Mouse (Mus musculus): ENCODE measurements around the gene Parp11. TPM values are rescaled to one million over a fixed set of nuclear protein-coding genes. Genes with fewer than 3 reads are reported as not detected.
"Not testable (repeated sequence)": the region's sequence is repeated elsewhere in the genome, so short reads cannot be mapped to it uniquely, and the experiment has no call there.

The Parp11 gene
- total RNA-seq, 2 experiments from 2014 or later: 2.4 to 3.0 TPM

GRCm38 (mm10) chr6:127495251-127495650 is 48.6 kb downstream of the Parp11 start:
- DNase-seq (ENCODE audit: low spot score): no peak

DNA sequence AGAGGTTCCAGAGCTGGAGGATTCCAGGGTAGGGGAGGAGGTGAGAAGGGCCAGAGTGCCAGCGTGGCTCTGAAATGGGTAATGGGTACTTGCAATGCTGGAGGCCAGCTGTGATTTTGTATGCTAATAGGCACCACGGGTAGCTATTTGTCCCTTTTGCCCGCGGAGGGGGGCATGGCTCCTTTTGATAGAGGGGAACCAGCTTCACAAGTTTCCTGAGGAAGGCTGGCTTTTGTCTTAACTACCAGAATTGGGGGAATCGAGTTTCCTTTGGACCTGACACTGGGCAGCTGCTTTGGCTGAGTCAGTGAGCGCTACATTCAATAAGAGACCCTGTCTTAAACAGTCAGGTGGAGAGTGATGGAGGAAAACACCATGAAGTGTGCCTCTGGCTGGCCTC is 49.2 kb downstream of the Parp11 start:
- DNase-seq (ENCODE audit: low spot score): no peak

- no peak for DNase-seq (ENCODE audit: low spot score)
These were observed 50.4 kb downstream of the Parp11 start for GRCm38 (mm10) chr6:127496841-127497656.

GRCm38 (mm10) chr6:127500119-127500518 is 53.5 kb downstream of the Parp11 start:
- no peak for DNase-seq (ENCODE audit: low spot score)

- no peak for DNase-seq (ENCODE audit: low spot score)
These were observed 54.2 kb downstream of the Parp11 start for GRCm38 (mm10) chr6:127500806-127501205.

GRCm38 (mm10) chr6:127502530-127502929 is 55.9 kb downstream of the Parp11 start:
- DNase-seq (ENCODE audit: low spot score): peak; percentile 10

DNA sequence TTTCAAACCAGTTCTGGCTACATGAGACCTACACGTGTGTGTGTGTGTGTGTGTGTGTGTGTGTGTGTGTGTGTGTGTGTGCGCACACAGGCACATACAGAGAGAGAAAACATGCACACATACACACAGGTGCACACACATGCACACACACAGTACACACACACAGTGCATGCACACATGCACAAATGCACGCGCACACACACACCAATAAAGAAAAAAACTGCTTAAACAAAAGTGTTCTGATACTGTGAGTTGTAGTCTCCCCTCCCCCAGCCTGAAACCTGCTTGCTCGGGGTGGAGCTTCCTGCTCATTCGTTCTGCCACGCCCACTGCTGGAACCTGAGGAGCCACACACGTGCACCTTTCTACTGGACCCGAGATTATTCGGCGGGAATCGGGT is 67.1 kb downstream of the Parp11 start:
- not testable (repeated sequence) for DNase-seq (ENCODE audit: low spot score)

- no peak for DNase-seq (ENCODE audit: low spot score)
These were observed 74.5 kb downstream of the Parp11 start for GRCm38 (mm10) chr6:127521176-127521575.

DNA sequence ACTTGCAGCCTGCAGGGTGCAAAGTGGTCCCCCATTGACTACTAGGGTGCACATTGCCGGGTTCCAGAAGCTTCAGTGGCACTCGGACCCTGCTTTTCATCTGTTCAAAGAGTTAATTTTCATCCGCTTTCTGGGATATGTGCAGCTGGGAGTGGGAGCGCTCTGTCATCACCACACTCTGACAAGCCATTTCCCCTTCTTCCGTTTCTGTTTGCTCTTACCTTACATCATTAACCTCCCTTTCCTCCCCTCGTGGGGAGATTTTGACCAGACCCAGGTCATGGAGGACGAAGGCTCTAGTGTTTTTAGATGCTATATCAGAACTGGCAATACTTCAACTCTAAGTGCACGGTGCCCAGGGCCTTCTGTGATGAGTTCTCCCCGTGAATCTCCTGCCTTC is 75.7 kb downstream of the Parp11 start:
- DNase-seq (ENCODE audit: low spot score): no peak

DNA sequence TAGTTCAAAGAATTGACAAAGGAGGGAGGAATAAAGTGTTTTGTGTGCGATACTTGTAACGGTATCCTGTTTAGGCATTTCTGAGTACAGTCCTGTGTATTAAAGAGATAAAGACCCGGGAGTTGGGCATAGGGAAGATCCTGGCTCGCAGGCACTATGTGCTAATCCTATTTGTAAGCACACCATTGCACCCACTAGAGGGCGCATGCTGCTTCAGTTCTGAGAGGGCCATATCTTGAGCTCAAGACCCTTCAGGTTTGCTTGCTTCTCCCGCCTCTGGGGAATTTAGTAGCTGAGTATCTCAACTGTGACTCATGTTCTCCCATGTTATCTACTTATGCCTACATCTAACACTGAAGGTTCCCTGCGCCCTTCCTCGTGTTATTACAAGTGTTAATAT is 77.8 kb downstream of the Parp11 start:
- DNase-seq (ENCODE audit: low spot score): peak; percentile 15

DNA sequence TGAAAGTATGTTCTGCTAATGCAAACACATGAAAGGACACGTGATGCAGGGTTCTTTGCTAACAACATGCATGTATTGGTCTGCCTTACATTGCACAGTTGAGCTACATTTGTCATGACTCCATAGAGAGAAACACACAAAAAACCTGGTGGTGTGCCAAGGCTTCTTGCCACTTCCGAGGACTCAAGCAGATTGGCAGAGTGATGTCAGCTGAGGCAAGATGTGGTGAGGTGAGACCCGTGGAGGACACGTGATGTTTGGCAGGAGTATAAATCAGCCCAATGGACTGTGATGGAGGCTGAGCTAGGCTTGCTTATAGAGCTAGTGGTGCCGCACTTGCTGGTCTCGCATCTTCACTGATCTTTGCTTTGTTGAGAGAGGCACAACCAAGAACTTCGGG is 82.0 kb downstream of the Parp11 start:
- DNase-seq (ENCODE audit: low spot score): no peak

GRCm38 (mm10) chr6:127529451-127529850 is 82.8 kb downstream of the Parp11 start:
- peak; percentile 66 for DNase-seq (ENCODE audit: low spot score)

DNA sequence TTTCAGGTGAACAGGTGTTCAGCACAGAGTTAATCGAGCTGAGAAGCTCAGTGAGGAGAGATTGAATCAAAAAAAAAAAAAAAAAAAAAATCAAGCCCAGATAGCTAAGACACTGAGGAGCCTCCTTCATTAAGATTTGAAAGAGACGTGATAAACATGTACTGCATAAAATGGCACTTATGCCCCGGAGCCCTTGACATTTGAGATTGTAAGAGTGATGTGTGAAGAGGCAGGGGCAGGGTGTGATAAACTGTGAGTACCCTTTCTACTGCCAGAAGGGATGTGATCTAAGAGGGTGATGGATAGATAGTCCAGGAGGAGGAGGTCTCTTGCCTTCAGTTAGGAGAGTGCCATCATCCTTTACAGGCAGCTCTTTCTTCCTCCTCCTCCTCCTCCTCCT is 83.6 kb downstream of the Parp11 start:
- DNase-seq (ENCODE audit: low spot score): no peak

DNA sequence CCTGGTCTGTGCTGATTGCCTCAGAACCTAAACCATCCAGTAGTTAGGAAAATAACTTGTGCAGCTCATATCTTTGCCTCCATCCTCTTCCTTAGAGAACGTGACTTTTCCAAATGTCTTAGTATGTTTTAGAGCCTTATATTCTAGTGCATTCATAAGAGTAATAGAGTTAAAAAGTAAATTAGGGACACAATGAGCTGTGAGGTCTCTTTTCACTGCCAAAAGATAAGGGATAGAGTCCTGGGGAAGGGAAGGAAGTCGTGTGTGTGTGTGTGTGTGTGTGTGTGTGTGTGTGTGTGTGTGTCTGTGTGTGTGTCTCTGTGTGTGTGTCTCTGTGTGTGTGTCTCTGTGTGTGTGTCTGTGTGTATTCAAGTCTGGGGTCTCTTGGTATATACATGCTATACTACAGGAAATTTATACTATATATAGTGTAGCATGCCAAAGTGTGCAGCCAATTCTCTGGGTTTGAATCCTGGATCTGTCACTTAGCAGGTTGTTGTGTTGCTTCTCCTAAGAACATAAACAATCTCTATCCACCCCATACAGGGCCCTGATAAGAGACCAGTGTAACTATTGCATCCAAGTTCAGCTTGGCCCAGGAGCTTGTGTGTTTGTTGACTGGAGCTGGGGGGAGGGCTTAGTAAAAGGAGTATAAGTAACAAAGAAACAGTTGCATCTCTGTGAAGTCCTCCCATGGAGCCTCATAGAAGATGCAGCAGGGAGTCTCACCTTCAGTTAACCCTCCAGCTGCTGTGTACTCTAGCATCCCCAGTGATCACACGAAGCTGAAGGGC is 85.0 kb downstream of the Parp11 start:
- no peak for DNase-seq (ENCODE audit: low spot score)

GRCm38 (mm10) chr6:127532304-127532703 is 85.7 kb downstream of the Parp11 start:
- no peak for DNase-seq (ENCODE audit: low spot score)

DNA sequence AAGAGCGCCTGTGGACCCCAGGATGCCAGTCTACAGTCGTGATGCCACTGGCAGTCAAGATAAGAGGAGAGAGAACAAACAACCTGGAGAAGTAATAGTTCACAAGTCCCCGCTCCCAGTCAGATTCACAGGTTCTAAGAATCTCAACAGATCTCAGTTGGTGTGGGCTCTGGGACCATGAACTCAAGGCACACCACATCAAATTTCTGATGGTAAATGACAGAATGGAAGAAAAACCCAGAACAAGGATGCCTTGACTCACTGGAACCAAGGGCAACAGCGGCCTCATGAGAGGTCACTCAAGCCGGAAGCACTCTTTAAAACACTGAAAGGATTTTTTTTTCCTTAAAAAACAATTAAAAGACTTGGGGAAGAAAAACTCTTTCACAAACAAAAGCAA is 87.1 kb downstream of the Parp11 start:
- no peak for DNase-seq (ENCODE audit: low spot score)

GRCm38 (mm10) chr6:127537035-127537434 is 90.4 kb downstream of the Parp11 start:
- no peak for DNase-seq (ENCODE audit: low spot score)

- no peak for DNase-seq (ENCODE audit: low spot score)
These were observed 91.5 kb downstream of the Parp11 start for GRCm38 (mm10) chr6:127538118-127538517.

- DNase-seq (ENCODE audit: low spot score): no peak
These were observed 92.6 kb downstream of the Parp11 start for GRCm38 (mm10) chr6:127539226-127539625.

- DNase-seq (ENCODE audit: low spot score): no peak
These were observed 93.0 kb downstream of the Parp11 start for GRCm38 (mm10) chr6:127539659-127540058.

GRCm38 (mm10) chr6:127540517-127540916 is 93.9 kb downstream of the Parp11 start:
- no peak for DNase-seq (ENCODE audit: low spot score)

GRCm38 (mm10) chr6:127541617-127542374 is 95.2 kb downstream of the Parp11 start:
- DNase-seq (ENCODE audit: low spot score): peak; percentile 43

All from gastrocnemius, adult 18-20 months (tissue).